Mouse (Mus musculus): ENCODE data around the gene Tle6. TPM values are rescaled to one million over a fixed set of nuclear protein-coding genes. Genes with fewer than 3 reads are reported as not detected.
"Not testable (repeated sequence)": the region's sequence is repeated elsewhere in the genome, so short reads cannot be mapped to it uniquely, and the experiment has no call there.

The Tle6 gene
- 17.7 and 22.0 TPM in 2 replicates for total RNA-seq (2012; rRNA removed)

DNA sequence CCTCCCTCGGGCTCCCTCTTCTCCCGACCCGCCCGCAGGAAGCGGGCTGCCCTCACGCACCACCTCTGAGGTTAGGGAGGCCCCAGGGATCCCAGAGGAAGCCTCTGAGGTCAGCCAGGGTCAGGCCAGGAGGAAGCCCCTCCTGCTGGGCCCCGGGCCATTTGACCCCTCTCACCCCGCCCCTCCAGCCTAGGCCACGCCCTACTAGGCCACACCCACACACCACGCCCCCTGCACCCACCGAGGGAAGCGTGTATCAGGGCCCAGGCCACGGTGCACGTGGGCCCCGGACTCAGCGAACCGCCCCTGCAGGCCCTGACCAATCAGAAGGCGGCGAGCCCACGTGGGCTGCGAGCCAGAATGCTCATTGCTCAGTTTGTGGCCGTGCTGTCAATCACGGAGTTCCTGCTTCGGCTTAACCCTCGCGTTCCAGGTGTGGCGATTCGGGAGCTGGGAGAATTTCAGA is at the start of gene Tle6:
Gene Tle6 (minus strand): TSS at position 336 of the 466 bp plus-strand sequence.
- peak; percentile 99 for DNase-seq (ENCODE audit: low read depth, low spot score)
- Histone ChIP-seq H3K27ac (ENCODE audit: insufficient read depth, low read depth, low read length, poor library complexity, severe bottlenecking) (peak within 1 kb of the TSS; percentile 9; the same call in 1 of the 2 replicates), H3K9me3 (ENCODE audit: control insufficient read depth, insufficient read depth, low read depth, low read length) (no peaks in the 10 kb centered on the region), H3K36me3 (ENCODE audit: control insufficient read depth, insufficient read depth, low read length, poor library complexity, severe bottlenecking) (no peaks in the 10 kb centered on the region), H3K4me1 (ENCODE audit: control insufficient read depth in 2 of 2, insufficient read depth in 2 of 2, low read length in 2 of 2, poor library complexity in 1 of 2) (peaks cover 6 to 41% of the 10 kb centered on the region in 2 experiments), H3K9ac (ENCODE audit: insufficient read depth, low read depth, low read length, poor library complexity, severe bottlenecking) (peak within 1 kb of the TSS; percentile 28; the same call in 1 of the 2 replicates), H3K4me3 (ENCODE audit: insufficient read depth in 1 of 2, low read depth in 1 of 2, low read length in 2 of 2, poor library complexity in 1 of 2, severe bottlenecking in 1 of 2) (peak within 1 kb of the TSS; percentile 3 to 60; a peak in 3 of 4 replicates)
- no peak for TF ChIP-seq ZC3H11A (IDR thresholded peaks at IDR 0.05; ENCODE audit: borderline replicate concordance, low read depth, low read length)
- peak; percentile 67; the same call in 1 of the 2 replicates for TF ChIP-seq CHD2 (IDR thresholded peaks at IDR 0.05; ENCODE audit: low read depth, low read length)
- in situ Hi-C loops (cut with MboI; ENCODE audit: low sequenced_read_pairs in 2 of 2, unreplicated experiment in 2 of 2), result no loop called here

DNA sequence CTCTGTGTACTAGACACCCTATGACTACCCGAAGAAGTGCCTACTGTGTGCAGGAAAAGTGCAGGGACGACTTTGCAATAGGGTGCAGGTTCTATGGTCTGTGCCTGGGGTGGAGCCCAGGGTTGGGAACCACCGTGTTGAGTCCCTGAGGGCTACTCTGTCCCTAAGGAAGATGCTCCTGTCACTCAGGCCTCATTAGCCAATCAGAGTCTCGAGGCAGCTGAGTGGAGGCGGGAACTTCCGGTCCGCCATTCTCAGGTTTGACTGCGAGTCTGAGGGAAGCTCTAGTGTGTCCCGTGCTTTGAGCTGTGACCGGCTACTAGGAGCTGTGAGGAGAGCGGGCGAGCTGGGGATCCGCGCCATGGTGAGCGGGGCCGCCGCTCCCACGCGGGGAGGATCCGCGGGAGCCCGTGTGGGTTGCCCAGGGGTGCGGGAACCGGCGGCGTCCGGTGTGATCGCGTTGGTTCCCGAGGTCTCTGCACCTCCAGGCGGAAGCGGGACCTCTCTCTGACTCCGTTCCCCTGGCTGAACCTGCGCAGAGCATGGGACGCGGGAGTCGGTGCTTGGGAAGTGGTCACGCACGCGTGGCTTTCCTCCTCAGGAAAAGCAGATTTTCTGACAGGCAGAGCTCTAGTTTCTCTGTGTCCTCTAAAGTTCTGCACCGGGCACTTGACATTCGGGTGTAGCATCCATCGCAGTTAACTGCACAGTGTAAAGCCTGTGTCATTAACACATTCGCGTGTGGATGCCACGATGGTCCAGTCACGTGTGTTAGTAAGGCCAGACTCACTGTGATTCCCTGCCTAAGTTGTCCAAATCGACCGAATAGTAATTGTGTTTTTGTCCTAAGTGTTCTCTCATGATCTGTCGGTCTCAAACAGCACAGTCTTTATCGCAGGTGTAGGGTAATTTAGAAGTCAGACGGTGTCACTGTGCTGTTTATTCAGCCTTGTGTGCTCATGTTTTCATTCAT is 48.2 kb upstream of the Tle6 start, which contains the start of gene Gm10778:
Gene Gm10778 (plus strand): TSS at position 257 of the 973 bp plus-strand sequence.
- DNase-seq (ENCODE audit: low read depth, low spot score), result peak; percentile 95
- TF ChIP-seq CHD2 (IDR thresholded peaks at IDR 0.05; ENCODE audit: low read depth, low read length), result peak; percentile 85
- H3K9me3 ChIP-seq (ENCODE audit: control insufficient read depth, insufficient read depth, low read depth, low read length); H3K36me3 ChIP-seq (ENCODE audit: control insufficient read depth, insufficient read depth, low read length, poor library complexity, severe bottlenecking); in situ Hi-C loops (cut with MboI; ENCODE audit: low sequenced_read_pairs in 2 of 2, unreplicated experiment in 2 of 2): not testable (repeated sequence)
- H3K9ac ChIP-seq (ENCODE audit: insufficient read depth, low read depth, low read length, poor library complexity, severe bottlenecking), result peak within 1 kb of the TSS; percentile 92
- peak within 1 kb of the TSS; percentile 75 to 83 for H3K4me3 ChIP-seq (ENCODE audit: insufficient read depth in 1 of 2, low read depth in 1 of 2, low read length in 2 of 2, poor library complexity in 1 of 2, severe bottlenecking in 1 of 2)
- H3K27ac ChIP-seq (ENCODE audit: insufficient read depth, low read depth, low read length, poor library complexity, severe bottlenecking), result peak within 1 kb of the TSS; percentile 58; the same call in 1 of the 2 replicates
- H3K4me1 ChIP-seq (ENCODE audit: control insufficient read depth in 2 of 2, insufficient read depth in 2 of 2, low read length in 2 of 2, poor library complexity in 1 of 2), result peaks cover 3 to 12% of the 10 kb centered on the region in 2 experiments; a peak in 3 of 4 replicates

DNA sequence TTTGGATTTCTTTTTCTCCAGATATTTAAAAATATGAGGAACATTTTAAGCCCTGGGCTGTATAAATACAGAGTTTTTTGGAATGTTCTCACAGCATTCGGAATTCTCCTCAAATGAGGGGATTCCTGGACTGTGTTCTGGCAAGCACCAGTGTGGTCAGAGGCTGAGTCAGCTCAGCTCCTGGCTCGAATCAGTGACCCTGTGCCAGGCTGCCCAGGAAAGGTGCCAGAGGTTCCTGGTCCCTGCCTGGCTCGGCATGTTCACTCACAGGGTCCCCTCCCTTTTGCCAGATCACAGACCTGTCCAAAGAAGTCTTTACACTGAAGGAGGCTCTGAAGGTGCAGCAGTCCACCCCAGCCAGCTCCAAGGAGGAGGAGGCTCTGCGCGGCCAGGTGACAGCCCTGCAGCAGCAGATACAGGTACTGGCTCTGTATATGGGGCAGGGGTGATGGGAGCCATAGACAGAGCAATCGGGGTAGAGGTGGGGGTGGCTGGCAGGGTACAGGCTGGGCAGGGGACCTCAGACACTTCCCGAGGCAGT is 45.2 kb upstream of the Tle6 start:
- in situ Hi-C loops (cut with MboI; ENCODE audit: low sequenced_read_pairs in 2 of 2, unreplicated experiment in 2 of 2), result no loop called here

DNA sequence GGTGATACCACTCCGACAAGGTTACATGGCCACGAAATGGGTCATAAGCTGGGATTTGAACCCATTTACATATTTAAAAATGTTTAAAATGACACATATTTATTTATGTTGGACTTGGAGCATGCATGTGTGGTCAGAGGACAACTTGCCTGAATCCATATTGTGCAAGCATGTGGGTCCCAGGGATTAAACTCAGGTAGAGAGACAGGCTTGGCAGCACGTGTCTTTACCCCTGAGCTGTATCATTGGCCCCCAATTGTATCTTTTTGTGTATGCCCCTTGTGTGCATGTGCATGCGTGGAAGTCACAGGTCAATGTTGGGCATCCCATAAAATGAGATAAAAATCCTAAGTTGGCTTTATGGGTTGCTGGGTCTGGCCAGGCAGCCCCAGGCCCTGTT is 44.5 kb upstream of the Tle6 start:
- DNase-seq (ENCODE audit: low read depth, low spot score), result no peak
- no peaks in the 10 kb centered on the region for H3K9me3 ChIP-seq (ENCODE audit: control insufficient read depth, insufficient read depth, low read depth, low read length)
- TF ChIP-seq ZNF384 (IDR thresholded peaks at IDR 0.05; ENCODE audit: low read depth, low read length) (no peak), ZC3H11A (IDR thresholded peaks at IDR 0.05; ENCODE audit: borderline replicate concordance, low read depth, low read length) (no peak), HCFC1 (IDR thresholded peaks at IDR 0.05; ENCODE audit: borderline replicate concordance, insufficient read depth, low read length) (no peak), MAFK (IDR thresholded peaks at IDR 0.05; ENCODE audit: insufficient read depth, low read depth, low read length) (no peak), CHD2 (IDR thresholded peaks at IDR 0.05; ENCODE audit: low read depth, low read length) (no peak)
- no peak overlapping the region for H3K27ac ChIP-seq (ENCODE audit: insufficient read depth, low read depth, low read length, poor library complexity, severe bottlenecking)
- H3K36me3 ChIP-seq (ENCODE audit: control insufficient read depth, insufficient read depth, low read length, poor library complexity, severe bottlenecking), result no peaks in the 10 kb centered on the region
- no peak overlapping the region for H3K4me3 ChIP-seq (ENCODE audit: insufficient read depth in 1 of 2, low read depth in 1 of 2, low read length in 2 of 2, poor library complexity in 1 of 2, severe bottlenecking in 1 of 2)
- H3K4me1 ChIP-seq (ENCODE audit: control insufficient read depth in 2 of 2, insufficient read depth in 2 of 2, low read length in 2 of 2, poor library complexity in 1 of 2), result peaks cover 0 to 14% of the 10 kb centered on the region in 2 experiments; a peak in 1 of 4 replicates
- H3K9ac ChIP-seq (ENCODE audit: insufficient read depth, low read depth, low read length, poor library complexity, severe bottlenecking), result no peak overlapping the region
- in situ Hi-C loops (cut with MboI; ENCODE audit: low sequenced_read_pairs in 2 of 2, unreplicated experiment in 2 of 2), result no loop called here

More for the DNA sequence above, 45.2 kb upstream of the Tle6 start:
- H3K36me3 ChIP-seq (ENCODE audit: control insufficient read depth, insufficient read depth, low read length, poor library complexity, severe bottlenecking), result no peaks in the 10 kb centered on the region
- DNase-seq (ENCODE audit: low read depth, low spot score), result no peak
- no peak for TF ChIP-seq HCFC1 (IDR thresholded peaks at IDR 0.05; ENCODE audit: borderline replicate concordance, insufficient read depth, low read length)
- no peak for TF ChIP-seq MAFK (IDR thresholded peaks at IDR 0.05; ENCODE audit: insufficient read depth, low read depth, low read length)
- no peak for TF ChIP-seq ZC3H11A (IDR thresholded peaks at IDR 0.05; ENCODE audit: borderline replicate concordance, low read depth, low read length)
- TF ChIP-seq ZNF384 (IDR thresholded peaks at IDR 0.05; ENCODE audit: low read depth, low read length), result no peak
- no peak for TF ChIP-seq CHD2 (IDR thresholded peaks at IDR 0.05; ENCODE audit: low read depth, low read length)
- no peak overlapping the region for H3K9ac ChIP-seq (ENCODE audit: insufficient read depth, low read depth, low read length, poor library complexity, severe bottlenecking)
- H3K27ac ChIP-seq (ENCODE audit: insufficient read depth, low read depth, low read length, poor library complexity, severe bottlenecking), result no peak overlapping the region
- no peaks in the 10 kb centered on the region for H3K9me3 ChIP-seq (ENCODE audit: control insufficient read depth, insufficient read depth, low read depth, low read length)
- H3K4me3 ChIP-seq (ENCODE audit: insufficient read depth in 1 of 2, low read depth in 1 of 2, low read length in 2 of 2, poor library complexity in 1 of 2, severe bottlenecking in 1 of 2), result no peak overlapping the region
- H3K4me1 ChIP-seq (ENCODE audit: control insufficient read depth in 2 of 2, insufficient read depth in 2 of 2, low read length in 2 of 2, poor library complexity in 1 of 2), result peaks cover 0 to 14% of the 10 kb centered on the region in 2 experiments; a peak in 2 of 4 replicates
